Mouse (Mus musculus) splenic B cell, adult 2 months (primary cell): ENCODE data around the gene Gm9573.
A peak's percentile ranks its signal among the peaks of the same experiment; 100 is the strongest.

Experiments
- DNase-seq: peaks from one replicate; pipeline ENCODE4 v3.0.0-alpha.2; 2011; ENCODE audit warnings: low read depth, low spot score
- H3K27me3 ChIP-seq: 2 replicates; pipeline ENCODE4 v1.6.1; 2012; ENCODE audit warnings: mild to moderate bottlenecking, low read length, moderate library complexity, mixed read lengths; ENCODE audit not compliant: control insufficient read depth, poor library complexity, insufficient read depth, severe bottlenecking
- H3K36me3 ChIP-seq: 2 replicates; pipeline ENCODE4 v1.6.1; 2012; ENCODE audit warnings: mild to moderate bottlenecking, low read length, moderate library complexity, mixed read lengths; ENCODE audit not compliant: control insufficient read depth, poor library complexity, insufficient read depth, severe bottlenecking

Gm9573 gene

DNA sequence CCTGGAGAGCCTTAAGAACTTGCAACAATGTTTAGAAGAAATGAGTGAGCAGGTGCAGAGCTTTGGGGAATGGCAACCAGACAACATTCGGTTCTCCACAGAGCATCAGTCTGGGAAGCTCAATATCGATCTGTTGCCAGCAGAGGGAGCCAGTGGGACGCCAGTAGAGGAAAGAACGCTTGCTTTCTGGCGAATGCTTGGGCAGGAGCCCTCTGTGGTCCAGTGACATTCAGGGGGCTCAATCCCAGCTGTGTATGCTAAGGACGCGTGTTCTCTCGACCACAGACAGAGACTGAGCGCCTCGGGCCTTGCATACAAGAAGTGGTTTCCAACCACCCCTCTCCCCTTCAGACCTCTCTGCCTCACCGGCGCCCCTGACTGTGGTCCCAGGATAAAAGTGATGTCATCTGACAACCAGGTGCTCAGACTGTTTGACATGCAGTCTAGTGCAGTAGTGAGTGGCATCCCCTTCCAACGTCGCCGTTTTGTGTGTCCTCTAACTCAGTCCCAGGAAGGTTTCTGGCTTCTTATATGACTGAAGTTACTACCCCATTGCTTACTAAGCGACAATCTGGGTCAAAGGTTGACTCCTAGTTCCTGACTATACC lies 42.0 kb downstream of the Gm9573 start:
- DNase-seq: peak; percentile 77
- Histone ChIP-seq H3K36me3 (no peaks in the 10 kb centered on the region), H3K27me3 (no peaks in the 10 kb centered on the region)

DNA sequence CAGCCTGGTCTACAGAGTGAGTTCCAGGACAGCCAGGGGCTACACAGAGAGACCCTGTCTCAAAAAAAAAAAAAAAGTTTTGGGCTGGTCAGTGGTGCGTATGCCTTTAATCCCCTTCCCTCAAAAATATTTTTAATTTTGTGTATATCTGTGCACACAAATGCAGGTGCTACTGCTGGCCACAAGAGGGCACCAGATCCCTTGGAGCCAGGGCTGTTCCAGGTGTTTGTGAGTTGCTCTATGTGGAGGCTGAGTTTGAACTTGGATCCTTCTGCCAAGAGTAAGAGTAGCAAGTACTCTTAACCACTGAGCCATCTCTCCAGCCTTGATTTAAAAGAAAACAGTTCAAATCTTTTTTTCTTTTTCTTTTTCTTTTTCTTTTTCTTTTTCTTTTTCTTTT lies 43.5 kb downstream of the Gm9573 start:
- no peaks in the 10 kb centered on the region for H3K27me3 ChIP-seq
- peak; percentile 33 for DNase-seq
- no peaks in the 10 kb centered on the region for H3K36me3 ChIP-seq

DNA sequence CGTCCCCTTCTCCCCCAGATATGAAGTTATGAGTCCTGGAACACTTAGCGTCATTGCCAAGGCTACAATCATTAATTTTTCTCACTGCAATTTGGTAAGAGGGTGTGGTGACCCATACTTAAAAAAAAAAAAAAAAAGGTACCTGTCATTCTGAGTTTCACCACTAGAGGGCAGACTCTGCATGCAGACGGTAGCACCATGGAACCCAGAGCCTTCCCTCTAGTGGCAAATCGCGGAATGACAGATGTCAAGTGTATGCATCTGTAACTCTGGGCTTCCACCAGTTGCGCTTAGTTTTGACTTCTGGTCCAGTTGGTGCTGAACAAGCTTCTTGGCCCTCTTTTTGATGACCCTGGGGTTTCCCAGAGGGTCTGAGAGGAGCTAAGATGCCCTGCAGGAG lies 48.2 kb downstream of the Gm9573 start:
- no peaks in the 10 kb centered on the region for H3K27me3 ChIP-seq
- H3K36me3 ChIP-seq: no peaks in the 10 kb centered on the region
- DNase-seq: peak; percentile 94

DNA sequence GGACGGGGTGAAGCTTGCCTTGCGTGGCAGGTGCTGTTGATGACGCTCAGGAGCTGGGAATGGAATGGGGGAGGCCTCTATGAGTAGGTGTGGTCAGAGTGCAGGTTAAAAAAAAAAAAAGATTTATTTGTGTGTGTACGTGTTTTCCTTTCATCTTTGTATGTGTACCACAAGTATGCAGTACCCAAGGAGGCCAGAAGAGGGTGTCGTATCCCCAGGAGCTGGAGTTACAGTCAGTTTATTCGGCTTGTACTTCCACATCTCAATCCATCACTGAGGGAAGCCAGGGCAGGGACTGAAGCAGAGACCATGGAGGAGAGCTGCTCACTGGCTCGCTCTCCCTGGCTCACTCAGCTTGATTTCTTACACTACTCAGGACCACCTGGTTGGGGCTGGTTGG lies 55.0 kb downstream of the Gm9573 start:
- Histone ChIP-seq H3K36me3 (no peaks in the 10 kb centered on the region), H3K27me3 (no peaks in the 10 kb centered on the region)
- DNase-seq: no peak

DNA sequence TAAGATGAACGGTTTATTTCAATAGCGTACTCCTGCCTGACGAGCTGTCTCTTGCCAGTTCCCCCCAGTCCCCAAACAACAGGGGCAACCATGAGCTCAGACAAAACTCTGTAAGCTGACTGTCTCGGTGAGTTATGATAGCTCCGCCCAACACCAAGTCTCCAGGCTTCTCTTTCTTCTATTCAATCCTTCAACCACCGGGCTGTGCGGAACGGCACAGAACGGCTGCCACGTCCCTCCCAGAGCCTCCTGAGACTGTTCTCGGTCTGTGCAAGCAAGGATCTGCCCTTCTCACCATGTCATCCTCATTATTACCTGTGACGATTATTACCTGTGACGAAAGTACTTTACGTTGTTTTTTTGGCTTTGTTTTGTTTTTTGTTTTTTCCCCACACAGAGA lies 55.6 kb downstream of the Gm9573 start:
- no peak for DNase-seq
- no peaks in the 10 kb centered on the region for H3K27me3 ChIP-seq
- no peaks in the 10 kb centered on the region for H3K36me3 ChIP-seq

DNA sequence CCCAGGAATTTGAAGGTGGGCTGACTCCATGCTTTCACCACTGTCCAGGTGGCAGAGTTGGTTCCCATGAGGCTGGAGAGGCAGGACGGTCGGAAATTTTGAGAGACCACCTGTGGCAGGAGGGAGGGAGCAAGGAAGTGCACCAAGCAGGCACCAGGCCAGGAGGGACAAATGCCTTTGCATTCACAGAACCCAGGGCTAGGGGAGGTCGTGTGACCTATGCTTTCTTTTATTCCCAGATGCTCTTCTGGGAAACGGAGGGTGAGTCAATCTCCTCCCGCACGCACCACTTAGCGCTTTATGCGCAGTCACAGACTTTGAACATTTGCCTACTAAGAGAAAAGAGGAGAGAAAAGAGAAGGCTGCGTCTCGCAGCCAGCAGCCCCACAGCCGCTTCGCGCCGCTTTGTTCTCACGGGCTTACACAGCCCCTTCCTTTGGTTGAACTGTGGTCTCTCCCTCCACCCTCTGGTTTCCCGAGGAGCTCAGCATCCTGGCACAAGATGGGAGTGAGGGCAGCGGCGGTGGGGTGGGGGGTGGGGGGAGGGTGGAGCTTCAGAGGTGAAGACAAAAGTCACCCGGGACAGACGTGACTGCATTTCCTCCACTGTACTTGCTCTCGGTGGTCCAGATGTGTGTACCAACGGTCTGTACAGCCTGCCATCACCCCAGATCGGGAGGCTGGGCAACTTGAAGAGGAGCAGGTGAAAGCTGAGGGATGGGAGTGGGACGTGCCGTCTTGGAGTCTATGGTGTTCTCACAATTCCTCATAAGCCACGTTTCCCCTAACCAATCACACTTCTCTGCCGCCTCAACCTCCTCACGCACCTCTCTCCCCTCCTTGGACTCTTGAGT lies 57.1 kb downstream of the Gm9573 start:
- H3K36me3 ChIP-seq: no peaks in the 10 kb centered on the region
- H3K27me3 ChIP-seq: no peaks in the 10 kb centered on the region
- DNase-seq: no peak
